Mouse (Mus musculus): ENCODE measurements around the gene Ifna4.

Gene Ifna4

GRCm38 (mm10) chr4:88865011-88865569 is 23.4 kb downstream of the Ifna4 start:
- DNase-seq (ENCODE audit: low read depth, low spot score): peak; percentile 3

GRCm38 (mm10) chr4:88867366-88867925 is 25.8 kb downstream of the Ifna4 start:
- DNase-seq (ENCODE audit: low read depth, low spot score): peak; percentile 84

DNA sequence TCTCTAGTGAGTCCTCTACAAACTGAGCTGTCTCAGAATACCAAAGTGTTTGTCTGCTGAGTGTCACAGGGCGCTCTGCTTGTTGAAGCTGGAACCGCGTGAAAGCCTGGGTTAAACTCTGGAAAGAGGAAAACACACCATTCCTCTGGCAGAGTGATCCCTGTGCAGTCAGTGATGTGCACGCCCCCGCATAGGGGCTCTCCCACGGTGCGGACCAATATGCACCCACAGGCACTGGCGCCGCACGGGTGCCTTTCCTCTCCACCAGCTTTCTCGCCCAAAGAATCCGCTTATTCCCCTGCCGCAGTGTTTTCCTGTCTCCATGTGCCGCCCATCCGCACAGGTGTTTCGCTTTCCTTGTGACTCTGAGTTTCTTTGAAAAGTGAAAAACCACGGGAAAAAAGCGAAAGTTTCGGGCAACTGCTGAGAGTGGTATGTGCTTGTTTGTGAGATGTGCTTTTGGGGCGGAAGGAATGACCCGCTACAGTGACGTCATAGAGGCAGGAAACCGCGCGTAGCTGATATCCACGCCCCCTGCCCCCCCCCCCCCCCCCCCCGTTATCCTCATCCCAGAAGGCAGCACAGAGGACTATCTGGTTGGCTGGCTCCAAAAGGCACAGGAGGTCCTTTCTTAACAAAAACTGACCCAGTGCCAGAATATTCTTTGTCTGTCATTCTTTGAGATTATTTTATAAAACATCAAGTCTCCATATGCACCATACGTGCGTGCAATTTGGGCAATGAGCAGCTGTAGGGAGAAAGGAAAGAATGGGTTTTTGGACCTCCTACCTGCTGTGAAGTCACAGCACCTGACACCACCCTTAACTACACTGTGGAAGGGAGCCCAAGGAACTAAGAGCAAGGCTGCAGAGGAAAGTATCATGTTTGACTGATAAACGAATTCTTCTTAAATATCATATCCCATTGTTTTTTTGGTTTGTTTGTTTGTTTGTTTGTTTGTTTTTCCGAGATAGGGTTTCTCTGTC is 26.6 kb downstream of the Ifna4 start:
- DNase-seq (ENCODE audit: low read depth, low spot score): peak; percentile 32

- DNase-seq (ENCODE audit: low read depth, low spot score): peak; percentile 52
These were observed 31.0 kb downstream of the Ifna4 start for GRCm38 (mm10) chr4:88872691-88873090.

- no peak for DNase-seq (ENCODE audit: low read depth, low spot score)
These were observed 33.9 kb downstream of the Ifna4 start for GRCm38 (mm10) chr4:88875435-88876095.

DNA sequence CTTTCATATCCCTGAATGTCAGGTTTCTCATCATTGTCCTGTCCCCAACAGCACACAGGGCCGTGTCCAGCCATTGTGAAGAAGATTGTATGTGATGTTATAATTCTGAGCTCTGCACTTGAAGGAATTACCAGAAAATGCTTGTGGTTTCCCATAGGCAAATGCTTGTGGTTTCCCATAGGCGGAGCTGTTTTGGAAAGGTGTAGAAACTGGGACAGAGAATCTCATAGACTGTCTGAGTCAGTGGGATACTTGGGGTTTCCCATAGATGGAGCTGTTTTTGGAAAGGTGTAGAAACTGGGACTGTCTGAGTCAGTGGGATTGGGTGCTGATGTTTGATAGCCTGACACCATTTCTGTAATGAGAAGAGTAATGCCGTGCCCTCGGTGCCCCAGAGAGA is 34.9 kb downstream of the Ifna4 start:
- DNase-seq (ENCODE audit: low read depth, low spot score): no peak

DNA sequence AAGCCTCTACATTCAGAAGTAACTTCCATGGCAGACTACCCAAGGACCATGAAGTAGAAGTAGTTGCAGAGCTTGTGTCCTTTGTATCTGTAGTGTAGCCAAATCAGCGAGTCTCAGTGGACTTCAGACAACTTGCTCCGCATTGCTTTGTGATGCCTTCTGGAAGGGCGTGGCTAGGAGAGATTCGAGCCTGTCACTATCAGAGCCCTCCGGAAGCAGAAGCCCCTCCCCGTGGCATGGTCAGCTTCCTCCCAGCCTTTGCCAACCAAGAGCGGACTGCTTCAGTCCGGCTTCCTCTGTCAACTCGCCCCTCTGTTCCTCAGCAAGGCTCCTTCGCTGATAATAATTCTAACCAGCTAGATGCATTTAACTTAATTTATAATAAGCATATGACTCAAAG is 36.6 kb downstream of the Ifna4 start:
- DNase-seq (ENCODE audit: low read depth, low spot score): no peak

DNA sequence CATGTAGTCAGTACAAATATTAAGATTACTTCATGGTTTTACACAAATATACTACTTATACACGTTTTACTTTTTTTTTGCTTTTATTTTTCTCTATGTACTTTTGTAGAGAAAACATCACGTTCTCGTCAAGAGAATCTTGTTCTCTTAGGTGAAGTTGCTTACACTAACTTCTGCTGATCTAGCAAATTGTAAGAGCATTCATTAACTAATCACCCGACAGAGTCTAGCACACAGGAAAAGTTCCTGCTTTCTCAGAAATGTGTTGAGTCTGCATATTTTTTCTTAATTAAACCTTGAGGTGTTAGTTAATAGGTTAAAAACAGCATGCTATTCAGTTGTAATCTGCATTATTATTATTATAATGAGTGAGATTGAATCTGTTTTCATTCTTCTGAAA is 37.1 kb downstream of the Ifna4 start:
- DNase-seq (ENCODE audit: low read depth, low spot score): no peak

GRCm38 (mm10) chr4:88880101-88880500 is 38.4 kb downstream of the Ifna4 start, which contains the start of gene Ifne:
Gene Ifne, minus strand, starts transcription at chr4:88880201.
- no peak for DNase-seq (ENCODE audit: low read depth, low spot score)

DNA sequence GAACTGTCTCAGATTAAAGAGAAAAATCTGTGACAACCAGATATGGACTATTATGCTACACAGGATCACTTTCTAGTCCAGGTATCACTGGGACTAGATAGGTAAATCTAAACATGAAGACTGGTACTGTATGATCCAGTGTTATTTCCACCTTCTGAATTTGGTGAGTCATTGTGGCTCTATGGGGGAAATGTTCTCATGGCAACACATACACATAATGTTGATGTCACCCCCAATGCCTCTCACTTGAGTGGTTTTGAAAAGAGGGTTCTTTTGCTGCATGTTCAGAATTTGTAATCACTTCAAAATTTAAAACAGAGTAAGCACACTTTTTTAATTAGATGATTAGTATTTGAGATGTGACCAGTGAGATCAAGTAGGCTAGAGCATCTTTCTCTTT is 46.6 kb downstream of the Ifna4 start:
- no peak for DNase-seq (ENCODE audit: low read depth, low spot score)

Measured in brain, adult 2 months (tissue).